Mouse (Mus musculus) right cerebral cortex, postnatal 25 days (tissue): ENCODE measurements around the gene Olfr1347.
"Not testable (repeated sequence)": the region's sequence is repeated elsewhere in the genome, so short reads cannot be mapped to it uniquely, and the experiment has no call there.

Source experiments
- DNase-seq: peaks from one replicate; pipeline ENCODE4 v3.0.0; 2022

Olfr1347 gene

DNA sequence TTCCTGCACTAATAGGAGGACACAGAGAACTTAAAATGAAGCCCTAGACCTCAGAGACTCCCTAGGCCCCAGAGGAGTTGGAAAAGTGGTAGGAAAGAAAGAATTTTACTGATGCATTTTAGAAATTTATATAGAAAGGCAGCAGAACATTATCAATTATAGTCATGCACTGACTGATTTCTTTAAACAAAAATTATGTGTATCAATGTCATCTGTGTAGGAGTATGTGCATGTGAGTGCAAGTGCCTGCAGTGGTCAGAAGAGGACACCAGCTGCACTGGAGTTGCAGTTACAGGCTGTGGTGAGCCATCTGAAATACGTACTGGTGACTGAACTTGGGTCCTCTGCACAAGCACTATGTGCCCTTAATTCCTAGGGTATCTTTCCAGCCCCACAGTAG is at the start of gene Olfr1347:
Gene Olfr1347 (minus strand): TSS at position 101 of the 400 bp plus-strand sequence.
- DNase-seq: no peak

DNA sequence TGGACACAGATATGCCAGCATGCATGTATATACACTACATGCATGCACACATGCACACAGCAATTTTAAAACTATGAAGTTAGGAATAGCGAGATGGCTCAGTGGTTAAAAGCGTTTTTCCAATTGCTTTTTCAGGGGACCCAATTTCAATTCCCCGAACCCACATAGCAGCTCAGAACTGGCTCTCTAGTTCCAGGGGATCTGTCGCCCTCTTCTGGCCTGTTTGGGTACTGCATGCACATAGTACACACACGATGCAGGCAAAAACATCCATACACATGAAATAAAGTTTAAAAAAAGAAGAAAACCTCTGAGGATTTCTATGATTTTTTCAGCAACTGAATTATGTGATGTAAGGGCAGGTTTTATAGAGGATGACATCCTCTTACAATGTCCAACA is 26.6 kb upstream of the Olfr1347 start:
- DNase-seq: no peak

DNA sequence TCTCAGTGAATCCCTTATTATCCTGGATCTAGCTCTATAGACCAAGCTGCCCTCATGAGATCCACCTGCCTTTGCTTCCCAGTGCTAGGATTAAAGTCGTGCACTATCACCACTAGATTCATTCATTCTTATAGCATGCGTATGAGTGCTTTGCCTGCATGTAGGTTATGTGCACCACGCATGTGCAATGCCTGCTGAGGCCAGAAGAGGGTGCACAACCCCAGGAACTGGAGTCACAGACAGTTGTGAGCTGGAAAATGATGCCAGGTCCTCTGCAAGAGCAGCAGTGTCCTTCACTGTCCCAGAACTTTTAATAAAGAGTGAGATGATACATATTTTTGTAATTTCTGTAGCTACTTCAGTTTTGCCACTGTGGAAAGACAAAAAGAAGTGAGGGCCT is 25.4 kb upstream of the Olfr1347 start:
- no peak for DNase-seq

DNA sequence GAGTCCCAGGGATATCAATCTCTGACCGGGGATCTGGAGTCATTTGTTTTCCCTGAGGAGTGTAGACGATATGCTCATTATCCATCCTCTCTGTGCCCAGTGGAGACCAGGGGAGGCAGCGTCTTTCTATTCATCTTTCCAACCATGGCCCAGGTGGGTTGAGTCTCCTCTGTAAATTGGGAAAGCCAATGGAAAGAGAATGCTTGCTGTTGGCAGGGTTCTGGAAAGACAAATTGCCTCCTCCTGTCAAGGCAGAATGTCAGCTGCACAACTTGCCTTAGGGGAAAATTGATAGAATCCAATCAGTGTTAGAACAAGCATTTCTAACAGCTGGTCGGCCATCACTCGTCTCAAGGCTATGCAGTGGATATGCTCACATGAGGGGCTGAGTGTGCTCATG is 23.3 kb upstream of the Olfr1347 start, which contains the start of gene Olfr1349:
Gene Olfr1349 (minus strand): TSS at position 101 of the 400 bp plus-strand sequence.
- DNase-seq: no peak

DNA sequence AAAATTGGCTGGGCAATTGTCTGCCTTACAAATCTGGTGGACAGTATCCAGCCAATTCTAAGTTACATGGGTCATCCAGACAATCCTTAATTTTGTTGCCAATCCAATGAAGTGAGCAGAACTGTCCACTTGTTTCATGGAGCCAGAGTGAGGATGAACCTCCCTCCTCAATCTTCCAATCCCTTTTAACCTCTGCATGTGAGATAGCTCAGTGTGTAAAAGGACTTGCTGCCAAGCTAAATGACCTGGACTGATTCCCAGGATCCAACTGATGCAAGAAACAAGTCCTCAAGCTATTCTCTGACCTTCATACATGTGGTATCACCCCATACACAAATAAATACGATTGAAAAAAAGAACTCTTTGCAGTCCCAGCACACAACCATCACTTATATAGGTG is 22.1 kb upstream of the Olfr1347 start:
- no peak for DNase-seq

DNA sequence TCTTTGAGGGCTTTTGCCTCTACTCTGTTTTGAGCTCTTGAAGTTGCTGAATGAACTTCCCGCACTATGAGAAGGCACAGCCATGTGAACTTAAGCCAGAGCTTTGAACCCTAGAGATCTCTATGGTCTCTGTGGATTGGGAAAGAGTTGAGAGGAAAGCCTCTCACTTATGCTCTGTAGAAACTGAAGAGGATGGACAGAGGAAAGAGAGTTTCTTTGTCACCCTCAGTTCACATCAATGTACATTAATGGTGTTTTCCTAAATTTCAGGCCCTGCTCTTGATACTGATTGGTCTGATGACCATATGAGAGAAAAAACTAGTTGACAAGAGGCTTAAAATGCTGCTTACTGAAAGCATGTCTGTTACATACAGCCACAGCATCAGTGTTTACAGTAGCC is 9.1 kb upstream of the Olfr1347 start, which contains the start of gene Olfr1348:
Gene Olfr1348 (minus strand): TSS at position 101 of the 400 bp plus-strand sequence.
- no peak for DNase-seq

DNA sequence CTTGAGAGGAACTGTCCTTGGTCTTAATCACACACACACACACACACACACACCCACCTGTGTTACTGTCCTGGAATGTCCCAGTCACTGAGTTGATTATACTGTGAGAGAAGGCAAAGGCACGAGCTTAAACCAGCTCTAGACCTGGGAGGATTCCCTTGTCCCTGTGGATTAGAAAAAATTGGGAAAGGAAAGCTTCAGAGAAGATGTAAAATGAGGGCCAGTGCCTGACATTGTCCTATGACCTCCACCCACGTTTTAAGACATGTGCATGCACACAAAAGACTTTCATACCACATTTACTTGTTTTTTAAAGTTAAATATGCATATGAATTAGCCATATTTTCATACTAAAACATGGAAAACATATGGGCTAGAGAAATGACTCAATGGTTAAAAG is 12.7 kb downstream of the Olfr1347 start, which contains the start of gene Olfr5:
Gene Olfr5 (minus strand): TSS at position 101 of the 400 bp plus-strand sequence.
- DNase-seq: no peak

DNA sequence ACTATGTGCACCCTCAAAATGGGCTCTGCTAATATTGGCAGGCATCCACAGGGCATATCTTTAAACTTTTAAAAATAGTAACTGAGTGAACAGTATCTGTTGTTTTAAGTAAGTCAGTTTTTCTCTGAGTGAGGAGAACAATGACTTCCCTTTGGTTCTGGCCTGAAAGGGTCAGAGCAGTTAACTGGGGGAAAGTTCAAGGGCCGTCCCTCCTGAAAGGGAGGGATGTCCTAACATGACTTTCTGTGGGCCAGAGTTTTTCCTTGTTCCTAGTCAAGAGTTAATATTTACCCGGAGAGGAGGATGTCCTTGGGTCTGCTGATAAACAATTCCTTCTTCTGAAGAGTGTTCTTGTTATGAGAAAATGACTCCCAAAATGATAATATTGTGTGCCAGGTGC is 21.9 kb downstream of the Olfr1347 start:
- not testable (repeated sequence) for DNase-seq

DNA sequence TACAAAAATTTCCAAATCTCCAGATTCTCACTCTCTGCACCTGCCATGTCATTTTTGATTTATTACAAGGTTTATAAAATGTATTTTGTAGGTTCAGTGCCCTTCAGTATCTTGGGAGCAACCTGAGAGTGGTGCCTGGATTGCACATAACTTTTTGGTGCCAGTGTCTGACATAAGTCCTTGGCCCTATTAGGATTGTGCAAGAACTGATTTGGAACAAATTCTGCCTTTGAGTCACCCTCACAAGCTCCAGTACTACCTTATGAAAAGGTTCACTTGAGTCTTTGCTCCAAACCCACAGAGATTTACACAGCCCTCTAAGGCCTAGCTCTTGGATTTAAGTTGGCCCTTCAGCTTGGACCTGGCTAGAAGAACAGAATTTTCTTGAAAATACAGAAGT is 32.6 kb downstream of the Olfr1347 start, which contains the start of gene Olfr1346:
Gene Olfr1346 (plus strand): TSS at position 151 of the 400 bp plus-strand sequence.
- DNase-seq: no peak

DNA sequence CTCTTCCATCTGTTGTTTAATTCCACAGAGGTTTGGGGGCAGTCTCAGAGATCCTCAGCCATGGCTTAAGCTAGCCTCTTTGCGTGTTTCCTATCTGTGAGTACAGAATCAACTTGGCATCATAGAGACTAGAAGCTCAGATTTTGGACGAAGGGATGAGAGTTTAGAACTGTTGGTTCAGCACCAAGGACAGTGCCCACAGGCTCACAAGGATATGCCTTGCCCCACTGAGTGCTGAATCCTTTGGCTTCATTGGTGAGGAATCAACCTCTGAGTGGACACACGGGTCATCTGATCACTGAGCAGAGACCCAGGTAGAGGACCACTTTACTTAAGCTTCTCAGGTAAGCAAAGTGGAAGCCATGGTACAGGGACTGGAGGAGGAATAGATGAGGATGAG is 43.2 kb downstream of the Olfr1347 start:
- DNase-seq: no peak

DNA sequence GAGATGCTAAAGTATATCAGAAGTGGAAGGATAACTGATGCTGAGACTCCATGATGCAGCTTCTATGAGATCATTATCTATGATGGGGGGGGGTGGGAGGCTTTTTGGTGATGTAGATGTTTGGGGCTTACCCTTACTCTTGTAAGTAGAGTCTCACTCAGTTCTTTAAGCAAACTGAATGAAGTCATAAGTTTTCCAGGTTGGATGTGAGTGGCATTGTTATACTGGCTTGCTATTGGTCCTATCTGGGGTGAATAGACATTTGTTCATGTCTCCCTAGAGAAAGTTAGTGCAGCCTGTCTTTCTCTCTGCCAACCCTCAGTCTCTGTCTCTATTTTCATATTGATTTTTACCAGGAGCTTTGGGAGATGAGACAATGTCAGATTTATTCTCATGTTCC is 43.7 kb downstream of the Olfr1347 start, which contains the start of gene Olfr1336:
Gene Olfr1336 (plus strand): TSS at position 301 of the 400 bp plus-strand sequence.
- no peak for DNase-seq

DNA sequence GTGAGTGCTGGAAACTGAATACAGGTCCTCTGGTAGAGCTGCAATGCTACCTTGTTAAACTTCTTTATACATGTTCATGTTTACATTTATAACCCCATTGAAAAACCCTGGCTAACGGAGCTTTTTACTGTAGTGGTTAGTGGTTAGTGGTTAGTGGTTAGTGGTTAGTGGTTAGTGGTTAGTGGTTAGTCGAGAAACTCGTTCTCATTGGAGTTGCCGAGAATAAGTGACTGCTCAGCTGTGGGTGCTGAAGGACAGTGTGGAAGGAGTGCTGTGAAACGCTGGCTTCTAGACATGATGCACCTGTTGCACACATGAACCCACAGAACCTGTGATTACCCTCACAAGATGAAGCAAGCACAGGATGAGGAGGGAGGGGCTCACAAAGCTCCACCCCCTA is 51.8 kb downstream of the Olfr1347 start:
- DNase-seq: no peak

DNA sequence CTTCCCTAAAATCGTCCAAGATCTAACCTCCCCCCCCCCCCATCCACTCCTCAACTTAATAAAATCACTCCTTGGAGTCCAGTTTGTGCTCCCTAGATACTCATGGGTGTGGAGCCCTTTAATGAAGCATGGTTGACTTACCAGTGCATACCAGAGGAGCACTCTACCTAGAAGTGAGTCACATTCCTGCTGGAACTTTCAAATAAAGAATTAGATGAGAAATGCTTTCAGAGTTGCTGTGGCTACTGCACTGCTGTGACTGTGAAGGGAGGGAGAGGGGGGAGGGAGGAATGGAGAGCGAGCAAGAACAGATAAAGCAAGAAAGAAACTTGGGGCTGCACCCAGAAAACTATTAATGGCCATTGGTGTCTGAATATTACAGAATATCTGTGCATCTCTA is 58.4 kb downstream of the Olfr1347 start:
- DNase-seq: no peak

DNA sequence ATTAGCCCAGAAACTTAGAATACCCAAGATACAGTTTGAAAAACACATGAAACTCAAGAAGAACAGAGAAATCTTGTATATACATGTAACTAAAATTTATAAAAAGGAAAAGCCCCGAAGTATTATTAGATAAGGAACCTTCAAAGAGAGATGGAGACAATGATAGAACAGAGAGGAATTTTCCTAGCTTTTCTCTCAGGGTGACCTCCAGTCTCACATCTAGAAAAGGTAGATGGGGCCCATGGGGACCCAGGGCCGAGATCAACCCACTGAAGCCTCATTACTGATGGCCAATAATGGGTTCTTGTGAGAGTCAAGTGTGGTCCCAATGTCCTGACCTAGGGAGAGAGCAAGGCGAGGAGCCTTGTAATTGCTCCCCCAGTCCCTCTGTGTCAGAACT is 61.2 kb downstream of the Olfr1347 start, which contains the start of gene Olfr1344:
Gene Olfr1344 (plus strand): TSS at position 301 of the 400 bp plus-strand sequence.
- DNase-seq: no peak
